Mouse (Mus musculus): ENCODE measurements around the gene Dnajb12.
A peak's percentile ranks its signal among the peaks of the same experiment; 100 is the strongest.

Gene Dnajb12

GRCm38 (mm10) chr10:59879255-59880028 is at the start of gene Dnajb12:
Gene Dnajb12 (plus strand): TSS chr10:59879556.
- DNase-seq (ENCODE audit: low spot score): peak; percentile 95

- DNase-seq (ENCODE audit: low spot score): no peak
These were observed 49.5 kb upstream of the Dnajb12 start for GRCm38 (mm10) chr10:59829886-59830285.

GRCm38 (mm10) chr10:59831950-59832349 is 47.4 kb upstream of the Dnajb12 start:
- DNase-seq (ENCODE audit: low spot score): no peak

- no peak for DNase-seq (ENCODE audit: low spot score)
These were observed 43.8 kb upstream of the Dnajb12 start for GRCm38 (mm10) chr10:59835301-59836155.

- DNase-seq (ENCODE audit: low spot score): no peak
These were observed 41.9 kb upstream of the Dnajb12 start for GRCm38 (mm10) chr10:59837490-59837889.

- DNase-seq (ENCODE audit: low spot score): no peak
These were observed 37.9 kb upstream of the Dnajb12 start for GRCm38 (mm10) chr10:59841434-59841833.

GRCm38 (mm10) chr10:59843125-59843524 is 36.2 kb upstream of the Dnajb12 start:
- DNase-seq (ENCODE audit: low spot score): no peak

- no peak for DNase-seq (ENCODE audit: low spot score)
These were observed 34.7 kb upstream of the Dnajb12 start for GRCm38 (mm10) chr10:59844686-59845085.

- no peak for DNase-seq (ENCODE audit: low spot score)
These were observed 32.9 kb upstream of the Dnajb12 start for GRCm38 (mm10) chr10:59846416-59846815.

GRCm38 (mm10) chr10:59848079-59848877 is 31.1 kb upstream of the Dnajb12 start:
- no peak for DNase-seq (ENCODE audit: low spot score)

- DNase-seq (ENCODE audit: low spot score): no peak
These were observed 30.4 kb upstream of the Dnajb12 start for GRCm38 (mm10) chr10:59848953-59849352.

- DNase-seq (ENCODE audit: low spot score): no peak
These were observed 30.0 kb upstream of the Dnajb12 start for GRCm38 (mm10) chr10:59849371-59849770.

GRCm38 (mm10) chr10:59857157-59857556 is 22.2 kb upstream of the Dnajb12 start:
- DNase-seq (ENCODE audit: low spot score): no peak

GRCm38 (mm10) chr10:59860684-59861083 is 18.7 kb upstream of the Dnajb12 start:
- no peak for DNase-seq (ENCODE audit: low spot score)

- DNase-seq (ENCODE audit: low spot score): no peak
These were observed 18.2 kb upstream of the Dnajb12 start for GRCm38 (mm10) chr10:59861201-59861600.

GRCm38 (mm10) chr10:59862816-59863440 is 16.4 kb upstream of the Dnajb12 start:
- DNase-seq (ENCODE audit: low spot score): no peak

- no peak for DNase-seq (ENCODE audit: low spot score)
These were observed 15.7 kb upstream of the Dnajb12 start for GRCm38 (mm10) chr10:59863620-59864019.

GRCm38 (mm10) chr10:59864232-59864875 is 15.0 kb upstream of the Dnajb12 start:
- DNase-seq (ENCODE audit: low spot score): no peak

- DNase-seq (ENCODE audit: low spot score): peak; percentile 72
These were observed 14.3 kb upstream of the Dnajb12 start for GRCm38 (mm10) chr10:59864884-59865726.

GRCm38 (mm10) chr10:59868266-59868665 is 11.1 kb upstream of the Dnajb12 start:
- no peak for DNase-seq (ENCODE audit: low spot score)
